Mouse (Mus musculus): ENCODE measurements at regions not wholly inside any gene's neighbourhood (a gene's known extent, or its start where the extent isn't known, plus 50 kb on each side); places are given as distances from the start of the nearest gene placed in this dataset.

DNA sequence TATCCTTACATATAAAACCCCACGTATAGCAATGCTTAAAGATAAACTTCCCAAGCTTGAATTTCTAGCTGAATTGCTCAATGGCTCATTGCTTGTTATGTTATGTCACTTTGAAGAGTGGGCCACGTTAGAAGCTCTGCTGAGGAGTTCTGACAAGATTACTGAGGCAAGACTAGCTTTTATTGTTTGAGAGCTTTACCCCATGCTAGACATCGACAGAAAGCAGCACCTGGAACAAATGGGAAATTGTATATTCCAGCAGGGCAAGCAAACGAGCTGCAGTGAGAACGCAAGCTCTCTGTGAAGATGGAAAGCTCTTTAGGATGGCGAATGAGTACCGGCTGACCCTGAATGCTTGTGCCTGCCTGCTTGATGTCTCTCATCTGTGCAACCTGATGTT is 84.1 kb downstream of the Edem1 start:
- TF ChIP-seq CTCF (IDR thresholded peaks at IDR 0.05; ENCODE audit: low read depth, low read length) (no peak), POLR2A (IDR thresholded peaks at IDR 0.05; ENCODE audit: extremely low read depth, insufficient read depth, low read length) (no peak)

Data from liver, adult 2 months (tissue).